Mouse (Mus musculus): ENCODE results near the gene Brd7.
A peak's percentile ranks its signal among the peaks of the same experiment; 100 is the strongest.

DNA sequence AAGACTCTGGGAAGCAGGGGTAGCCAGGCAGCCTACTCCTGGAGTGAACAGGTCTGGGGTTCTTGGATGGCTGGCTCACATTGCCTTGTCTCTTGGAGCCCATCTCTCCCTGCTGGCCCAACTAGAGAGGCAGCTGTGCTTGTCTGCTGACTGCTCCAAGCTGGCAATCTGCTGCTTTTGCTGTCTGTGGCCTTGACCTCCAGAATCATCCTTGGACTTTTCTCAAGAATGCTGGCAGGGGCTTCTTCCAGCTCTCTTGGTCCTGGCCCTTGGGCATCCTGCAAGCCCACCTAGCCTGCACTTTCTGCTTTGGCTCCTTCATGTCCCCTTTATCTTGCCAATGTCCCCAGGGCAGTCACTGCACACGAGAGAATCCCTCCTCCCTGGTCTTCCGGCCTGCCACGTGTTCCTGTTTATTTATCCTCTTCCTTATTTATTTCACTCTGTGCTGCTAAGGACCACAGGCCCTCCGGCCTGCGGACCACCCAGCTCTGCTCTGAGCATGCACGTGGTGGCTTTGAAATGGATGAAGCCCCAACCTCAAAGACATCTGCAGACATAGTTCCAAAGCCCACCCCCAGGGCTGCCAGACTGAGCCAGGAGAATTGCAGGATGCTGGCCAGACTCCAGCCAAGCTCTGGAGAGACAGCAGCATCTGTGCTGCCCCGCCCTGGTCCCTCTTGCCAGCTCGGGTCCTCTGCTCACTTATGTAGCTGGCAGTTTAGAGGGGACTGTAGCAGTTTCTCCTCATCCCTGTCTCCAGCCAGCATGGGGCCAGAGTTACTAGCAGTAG is 45.7 kb downstream of the Brd7 start:
- TF ChIP-seq USF1 (IDR thresholded peaks at IDR 0.05; ENCODE audit: low read depth): peak; percentile 22
- no peak for TF ChIP-seq CTCF (IDR thresholded peaks at IDR 0.05; ENCODE audit: control insufficient read depth, insufficient read depth, insufficient read length)
- peak; percentile 60 for TF ChIP-seq MAX (IDR thresholded peaks at IDR 0.05)
- TF ChIP-seq CEBPB (IDR thresholded peaks at IDR 0.05; ENCODE audit: low read depth): no peak
- no peak for TF ChIP-seq FOSL1 (IDR thresholded peaks at IDR 0.05; ENCODE audit: insufficient read depth, low read length, poor library complexity, severe bottlenecking)
- no peak for TF ChIP-seq MYOG (IDR thresholded peaks at IDR 0.05; ENCODE audit: control insufficient read depth, extremely low read depth, insufficient read length)

All from C2C12 (cell line).